Mouse (Mus musculus) thymus, postnatal 25 days (tissue): ENCODE data around the gene Ttc33.

Experiments used
- DNase-seq: peaks from one replicate; pipeline ENCODE4 v3.0.0; 2022

Ttc33 gene

DNA sequence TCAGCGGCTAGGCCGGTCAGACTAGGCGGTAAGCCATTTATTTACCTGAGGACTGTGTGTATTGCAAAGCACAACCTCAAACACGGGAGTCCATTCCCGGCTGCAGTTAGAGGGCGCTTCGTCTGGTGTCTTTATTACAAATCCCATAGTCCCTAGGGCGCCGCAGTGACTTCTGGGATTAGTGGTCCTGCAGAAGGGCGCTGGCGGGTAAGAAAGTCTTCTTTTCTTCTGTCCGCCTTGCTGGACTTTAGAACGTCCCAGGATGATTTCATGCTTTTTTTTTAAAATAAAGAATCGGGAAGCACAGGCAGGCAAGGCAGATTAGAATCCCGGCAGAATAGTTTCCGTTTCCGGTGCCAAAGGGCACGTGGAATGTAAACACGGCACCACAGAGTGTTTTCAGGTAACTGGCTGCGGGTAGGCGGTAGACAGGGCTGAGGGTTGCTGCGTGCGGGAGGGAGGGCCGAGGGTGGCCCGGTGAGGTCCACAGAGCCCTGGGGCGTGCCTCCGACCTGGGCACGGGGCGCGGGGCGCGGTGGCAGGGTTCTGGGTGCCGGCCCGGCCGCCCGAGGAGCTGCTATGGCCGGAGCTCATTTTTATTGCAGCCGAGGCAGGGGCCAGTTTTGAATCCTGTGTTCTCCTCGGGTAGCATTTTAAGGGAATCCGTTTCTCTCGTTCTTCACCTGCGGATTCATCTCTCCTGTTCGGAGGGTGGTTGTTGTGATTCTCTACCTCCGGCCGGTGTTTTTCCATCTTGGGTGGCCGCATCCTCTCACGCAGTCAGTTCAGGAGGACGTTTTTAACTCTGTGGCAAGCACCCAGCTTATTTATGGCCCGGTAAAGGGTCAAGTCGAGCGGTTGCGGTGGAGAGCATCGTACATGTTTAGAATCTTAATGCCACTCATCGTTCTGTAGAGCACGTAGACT is at the start of gene Ttc33:
Gene Ttc33 (plus strand): TSS at position 160 of the 927 bp plus-strand sequence.
- DNase-seq: peak; percentile 72

DNA sequence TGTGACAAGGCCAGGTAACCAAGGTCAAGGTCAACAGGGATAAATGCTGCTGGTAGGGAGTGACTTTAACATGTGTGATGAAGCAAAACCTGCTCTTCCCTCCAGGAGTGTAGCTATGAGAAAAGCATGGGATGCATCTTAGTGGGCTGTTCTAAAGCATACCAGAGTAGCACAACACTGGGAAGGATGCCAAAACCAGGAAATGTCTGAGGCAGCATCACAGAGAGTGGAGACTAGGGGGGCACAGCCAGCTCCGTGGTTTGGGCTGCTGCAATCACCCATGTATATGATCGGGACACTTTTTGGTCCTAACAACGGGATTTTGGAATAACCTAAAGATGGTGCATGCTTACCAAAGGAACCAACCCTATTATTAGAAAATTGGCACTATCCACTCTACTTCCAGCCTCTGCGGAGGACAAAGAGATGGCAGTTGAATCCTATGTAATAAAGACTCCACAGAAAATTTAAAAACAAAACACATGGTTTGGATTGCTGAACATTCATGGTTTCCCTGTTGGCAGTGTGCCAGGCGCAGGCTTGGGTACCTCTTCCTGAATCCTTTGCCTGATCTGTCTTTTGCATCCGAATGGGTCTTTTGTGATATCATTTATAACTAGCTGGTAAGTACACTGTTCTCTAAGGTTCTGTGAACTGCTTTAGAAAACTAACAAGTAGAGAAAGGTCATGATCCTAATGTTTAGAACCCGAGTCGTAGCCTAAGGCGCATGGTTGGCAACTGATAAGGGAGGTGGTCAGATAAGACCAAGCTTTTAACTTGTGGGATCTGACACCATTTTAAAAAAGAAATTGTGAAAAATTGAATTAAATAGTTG is 47.1 kb upstream of the Ttc33 start:
- DNase-seq: no peak

DNA sequence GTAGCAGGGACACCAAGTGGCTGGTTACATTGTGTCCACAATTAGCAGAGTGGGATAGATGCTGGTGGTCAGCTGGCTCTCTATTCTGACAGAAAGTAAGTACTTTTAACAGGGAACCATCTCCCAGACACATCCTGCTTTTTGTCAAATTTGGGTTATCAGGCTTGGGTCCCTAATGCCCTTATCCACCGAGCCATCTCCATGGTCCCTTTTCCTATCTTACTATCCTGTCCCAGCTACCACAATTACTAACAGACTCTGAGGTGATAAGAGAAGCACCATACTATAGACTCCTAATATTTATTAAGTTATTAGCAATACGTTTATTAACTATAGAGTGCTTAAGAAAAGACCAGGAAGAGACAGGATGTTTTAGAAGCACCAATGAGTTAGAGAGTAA is 46.0 kb upstream of the Ttc33 start:
- no peak for DNase-seq

DNA sequence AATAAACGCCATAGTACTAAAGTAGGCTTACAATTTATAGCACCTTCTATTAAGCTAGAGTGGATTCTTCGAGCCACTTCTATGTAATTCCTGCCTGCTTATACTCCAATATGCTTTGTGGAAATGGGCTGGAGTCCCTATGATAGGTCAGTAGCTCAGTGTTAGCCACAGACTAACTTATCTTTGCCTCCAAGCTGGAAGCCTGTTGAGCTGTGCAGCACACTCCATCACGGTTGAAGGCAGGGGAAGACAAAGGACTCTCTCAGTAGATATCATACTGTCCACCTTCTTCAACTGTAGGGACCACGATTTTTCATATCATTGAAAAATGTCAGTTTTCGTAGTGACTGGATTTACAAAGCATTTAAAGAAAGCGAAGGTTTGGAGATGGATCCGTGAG is 45.5 kb upstream of the Ttc33 start:
- DNase-seq: no peak

DNA sequence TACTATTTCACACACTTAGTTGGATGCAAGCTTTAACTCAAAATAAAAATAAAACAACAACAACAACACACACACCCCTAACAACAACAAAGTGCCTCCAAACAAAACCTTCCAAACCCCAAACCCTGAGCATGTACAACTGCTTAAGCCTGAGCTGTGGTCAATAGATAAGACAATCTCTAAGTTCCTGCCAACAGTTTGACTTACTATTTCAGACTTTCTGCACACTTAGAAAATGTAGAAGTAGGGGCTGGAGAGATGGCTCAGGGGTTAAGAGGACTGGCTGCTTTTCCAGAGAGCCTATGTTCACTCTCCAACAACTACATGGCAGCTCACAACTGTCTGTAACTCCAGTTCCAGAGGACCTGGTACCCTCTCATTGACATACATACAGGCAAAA is 45.0 kb upstream of the Ttc33 start:
- DNase-seq: no peak

DNA sequence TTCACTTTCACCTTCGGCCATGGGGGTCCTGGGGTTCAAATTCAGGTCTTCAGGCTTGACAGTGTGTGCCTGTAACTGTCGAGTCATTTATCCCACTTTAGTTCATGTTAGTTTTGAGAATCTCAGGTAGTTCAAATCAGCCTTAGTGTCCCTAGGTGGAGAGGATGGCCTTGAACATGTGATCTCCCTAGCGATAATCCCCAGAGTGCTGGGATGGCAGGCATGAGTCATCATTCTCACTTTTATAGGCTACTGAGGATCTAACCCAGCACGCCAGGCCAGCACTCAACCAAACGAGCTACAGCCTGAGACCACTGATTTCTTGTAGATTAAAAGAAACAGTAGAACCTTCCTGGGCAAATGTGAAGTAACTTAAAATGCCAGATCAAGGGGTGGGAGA is 43.3 kb upstream of the Ttc33 start:
- no peak for DNase-seq

DNA sequence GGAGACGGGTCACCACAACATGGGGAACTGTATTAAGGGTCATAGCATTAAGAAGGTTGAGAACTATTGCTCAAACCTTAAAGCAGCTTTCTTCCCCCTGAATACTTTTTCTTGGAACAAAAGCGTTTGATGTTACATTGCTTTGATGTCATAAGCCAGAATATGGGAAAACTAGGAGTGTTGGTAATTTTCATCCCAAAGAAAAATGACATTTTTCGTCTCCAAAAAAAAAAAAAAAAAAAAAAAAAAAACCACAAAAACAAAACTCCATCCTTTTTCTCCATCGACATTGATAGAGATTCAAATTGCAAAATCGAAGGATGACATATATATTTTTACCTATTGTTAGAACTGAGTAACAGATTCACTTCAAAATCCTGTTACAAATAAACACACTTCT is 42.6 kb upstream of the Ttc33 start:
- no peak for DNase-seq

DNA sequence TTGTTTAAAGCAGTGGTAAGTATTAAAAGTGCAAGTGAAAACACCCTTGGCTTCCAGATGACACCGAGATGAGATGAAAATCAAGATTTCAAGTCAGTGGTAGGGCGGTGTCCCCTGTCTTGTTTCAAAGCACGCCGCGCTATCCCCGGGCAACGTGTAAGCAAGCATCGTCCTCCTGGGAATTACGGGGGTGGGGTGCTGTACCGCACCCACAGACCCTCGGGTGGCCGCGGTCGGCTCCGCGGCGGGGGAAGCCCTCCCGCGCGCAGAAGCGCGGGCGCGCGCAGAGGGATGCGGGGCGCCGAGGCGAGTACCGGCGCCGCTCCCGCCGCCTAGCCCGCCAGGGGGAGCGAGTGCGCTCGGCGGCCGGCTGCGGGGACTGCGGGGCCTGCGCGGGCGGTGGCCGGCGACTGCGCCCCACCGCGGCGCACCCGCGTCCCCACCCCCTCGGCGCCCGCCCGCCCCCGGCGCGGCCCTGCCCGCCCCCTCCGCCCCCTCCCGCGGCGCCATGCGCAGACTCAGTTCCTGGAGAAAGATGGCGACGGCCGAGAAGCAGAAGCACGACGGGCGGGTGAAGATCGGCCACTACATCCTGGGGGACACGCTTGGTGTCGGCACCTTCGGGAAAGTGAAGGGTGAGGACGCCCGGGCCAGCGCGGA is 41.8 kb upstream of the Ttc33 start, which contains the start of gene Prkaa1:
Gene Prkaa1 (plus strand): TSS at position 501 of the 660 bp plus-strand sequence.
- DNase-seq: peak; percentile 74

DNA sequence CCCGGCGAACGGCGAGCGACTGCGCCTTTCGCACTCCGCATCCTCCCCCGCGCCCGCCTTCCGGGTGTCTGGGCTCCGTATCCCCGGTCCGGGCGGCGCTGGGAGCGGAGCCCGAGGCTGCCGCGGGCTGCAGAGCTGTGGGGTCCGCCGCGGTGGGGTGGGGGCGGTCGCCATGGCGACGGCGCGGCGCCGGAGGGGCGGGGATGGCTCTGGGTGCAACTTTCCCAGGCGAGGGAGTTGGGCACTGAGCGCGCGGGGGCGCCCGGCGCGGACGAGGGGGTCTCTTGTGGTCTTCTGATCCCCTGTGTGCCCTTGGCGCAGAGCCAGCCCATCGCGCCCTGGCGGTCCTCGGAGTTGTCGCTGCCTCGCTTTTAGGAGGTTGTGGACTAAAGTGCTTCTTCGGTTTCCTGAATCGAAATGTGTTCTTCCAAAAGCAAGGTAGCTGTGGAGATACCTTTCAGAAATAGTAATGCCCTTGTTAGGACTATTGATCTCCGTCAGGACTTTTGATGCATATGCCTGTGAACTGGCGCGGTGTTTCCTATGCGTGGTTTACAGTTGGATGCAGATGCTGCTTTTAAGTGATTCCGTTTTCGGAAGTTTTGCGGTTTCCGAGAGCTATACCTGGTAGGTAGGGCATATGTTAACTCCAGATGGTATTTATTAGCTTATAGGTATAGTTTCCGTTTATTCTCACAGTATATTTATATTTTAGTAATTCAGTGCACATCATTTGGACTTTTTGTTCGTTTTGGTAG is 41.1 kb upstream of the Ttc33 start:
- no peak for DNase-seq

DNA sequence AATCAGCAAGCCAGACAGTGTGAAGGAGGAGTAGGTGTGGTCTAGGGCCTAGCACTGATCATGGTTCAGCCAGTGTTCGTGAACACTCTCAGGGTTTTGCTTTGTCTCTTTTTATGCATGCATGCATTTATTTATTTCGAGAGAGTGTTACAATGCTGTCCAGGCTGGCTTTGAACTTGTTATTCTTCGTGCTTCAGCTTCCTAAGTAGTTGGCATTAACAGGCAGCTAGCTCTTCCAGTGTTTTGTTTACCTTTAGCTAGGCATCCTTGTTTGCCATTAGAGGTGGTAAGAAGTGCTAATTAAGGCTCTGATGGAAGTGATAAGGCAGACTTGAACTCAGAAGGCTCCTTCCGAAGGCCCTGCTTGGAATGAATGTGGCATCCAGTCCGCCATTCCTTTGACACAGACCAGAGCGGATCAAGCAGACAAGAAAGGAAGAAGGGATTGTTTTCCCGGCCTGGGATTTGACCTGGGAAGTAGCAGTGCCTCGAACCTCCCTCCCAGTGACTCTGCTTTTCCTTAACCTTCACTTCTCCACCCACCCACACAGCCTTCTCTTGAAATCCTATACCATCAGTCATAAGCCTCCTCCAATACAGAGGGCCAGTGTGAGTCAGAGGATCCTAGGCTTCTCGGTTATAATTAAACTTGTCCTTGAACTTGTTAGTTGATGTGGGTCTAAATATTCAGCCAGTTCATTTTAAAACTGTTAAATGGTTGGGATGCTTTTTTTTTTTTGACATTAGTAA is 40.0 kb upstream of the Ttc33 start:
- DNase-seq: no peak

DNA sequence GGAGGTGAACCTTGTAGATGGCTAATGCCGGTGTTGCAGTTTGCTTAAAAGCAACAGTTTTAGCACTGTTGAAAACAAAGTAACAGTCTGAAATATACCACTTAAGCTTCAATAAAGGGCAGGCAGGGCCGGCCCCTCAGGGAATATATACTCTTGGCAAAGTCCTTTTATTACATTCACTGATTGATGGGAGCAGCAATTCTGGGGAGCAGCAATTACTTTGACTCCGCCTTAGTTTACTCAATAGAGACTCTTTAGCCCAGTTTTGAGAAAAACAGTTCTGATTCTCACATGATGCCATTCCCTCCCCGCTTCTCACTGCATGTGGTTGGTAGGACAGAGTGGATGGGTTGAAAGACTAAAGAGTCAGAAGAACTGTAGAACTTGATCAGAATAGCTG is 36.1 kb upstream of the Ttc33 start:
- no peak for DNase-seq

DNA sequence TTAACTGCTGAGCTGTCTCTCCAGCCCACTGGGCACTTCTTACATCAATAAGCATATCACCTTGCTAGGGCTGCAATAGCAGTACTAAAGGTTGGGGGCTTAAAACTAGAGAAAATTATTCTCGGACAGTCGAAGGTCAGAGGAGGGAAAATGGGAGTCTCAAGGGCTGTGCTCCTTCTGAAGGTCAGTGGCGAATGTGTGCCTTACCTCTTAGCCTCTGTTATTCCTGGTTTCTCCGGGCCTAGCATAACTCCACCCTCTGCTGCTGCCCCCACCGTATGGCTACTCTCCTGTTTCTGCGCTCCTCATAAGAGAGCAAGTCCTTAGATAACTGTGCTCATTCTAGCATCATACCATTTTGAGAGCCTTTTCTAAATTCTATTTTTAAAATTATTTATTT is 33.2 kb upstream of the Ttc33 start:
- DNase-seq: no peak

DNA sequence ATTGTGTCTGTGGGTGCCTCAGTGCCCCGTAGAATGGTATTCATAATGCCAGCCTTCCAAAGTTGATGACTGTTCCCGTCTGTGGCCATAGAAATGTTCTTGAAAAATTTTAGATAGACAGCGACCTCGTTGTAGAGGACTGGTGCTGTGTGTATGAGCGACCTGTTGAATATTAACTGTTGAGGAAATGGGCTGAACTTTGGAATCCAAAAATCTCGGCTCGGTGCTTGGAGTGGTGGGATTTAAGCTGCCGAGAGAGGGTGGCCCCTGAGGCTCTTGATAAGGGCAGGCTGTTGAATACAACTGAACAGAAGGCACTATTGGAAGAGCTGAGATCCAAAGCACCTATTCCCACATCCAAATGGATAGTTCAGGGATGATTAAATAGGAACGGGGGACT is 30.7 kb upstream of the Ttc33 start:
- no peak for DNase-seq

DNA sequence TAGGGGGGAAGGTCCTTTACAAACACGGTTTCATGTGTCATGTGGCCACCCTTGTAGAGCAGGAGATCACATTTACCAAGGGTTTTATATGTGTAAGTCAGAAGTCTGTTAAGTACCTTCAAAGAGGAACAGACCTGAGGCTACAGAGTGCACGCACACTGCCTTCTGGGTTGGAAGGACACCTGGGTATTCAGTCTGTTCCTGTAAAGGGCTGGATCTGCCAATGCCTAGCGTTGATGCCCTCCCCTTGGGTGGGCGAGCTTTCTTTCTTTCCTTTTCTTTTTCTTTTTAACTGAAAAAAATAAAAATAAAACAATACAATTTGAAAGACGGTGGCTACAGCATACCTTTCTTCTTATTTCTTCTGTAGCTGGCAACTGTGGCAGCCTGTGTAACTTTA is 30.2 kb upstream of the Ttc33 start:
- DNase-seq: no peak

DNA sequence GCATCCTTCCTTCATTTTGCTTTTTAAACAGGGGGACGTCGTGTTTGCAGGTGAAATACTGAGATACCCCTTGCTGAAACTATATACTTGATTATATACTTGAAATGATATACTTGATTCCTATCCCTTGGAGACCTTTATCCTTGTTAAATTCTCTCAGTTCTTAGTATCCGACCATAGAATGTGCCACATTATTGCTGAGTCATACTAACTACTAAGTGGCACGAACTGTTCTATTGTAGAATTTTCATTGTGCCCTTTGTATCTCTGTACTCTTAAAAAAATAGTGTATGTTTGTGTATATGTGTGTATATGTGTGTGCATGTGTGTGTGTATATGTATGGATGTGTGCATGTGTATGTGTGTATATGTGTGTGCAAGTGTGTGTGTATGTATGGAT is 29.0 kb upstream of the Ttc33 start:
- no peak for DNase-seq

DNA sequence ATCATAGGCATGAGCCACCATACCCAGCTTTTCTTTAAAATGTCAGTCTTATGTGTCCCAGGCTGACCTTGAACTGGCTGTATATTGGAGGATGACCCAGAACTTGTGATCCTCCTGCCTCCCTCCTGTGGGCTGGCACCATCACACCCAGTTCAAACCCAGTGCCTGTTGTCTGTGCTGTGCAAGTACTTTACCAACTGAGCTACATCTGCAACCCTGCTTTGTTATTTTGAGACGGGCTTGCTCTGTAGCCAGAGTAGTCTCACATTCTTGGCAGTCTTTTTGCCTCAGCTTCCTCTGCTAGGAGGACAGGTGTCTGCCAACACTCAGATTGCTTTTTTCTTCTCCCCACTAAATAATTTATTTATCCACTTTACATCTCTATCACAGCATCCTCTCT is 27.9 kb upstream of the Ttc33 start:
- no peak for DNase-seq

DNA sequence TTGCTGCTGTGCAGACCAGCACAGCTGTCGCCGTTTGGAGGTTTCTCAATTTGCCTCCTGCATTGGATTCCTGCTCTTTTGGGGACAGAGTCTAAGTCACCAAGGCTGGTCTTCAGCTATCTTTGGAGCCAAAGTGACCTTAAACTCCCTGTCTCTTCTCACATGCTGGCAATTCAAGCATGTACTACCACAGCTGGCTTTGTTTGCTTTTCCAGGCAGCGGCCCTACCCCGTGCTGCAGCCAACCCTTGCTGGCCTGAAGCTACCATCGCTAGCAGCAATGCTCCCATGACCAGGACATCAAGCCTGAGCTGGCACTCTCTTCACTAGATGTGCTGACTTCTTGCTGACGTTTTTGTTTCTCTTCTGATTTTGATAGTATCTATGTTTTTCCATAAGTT is 26.5 kb upstream of the Ttc33 start:
- no peak for DNase-seq

DNA sequence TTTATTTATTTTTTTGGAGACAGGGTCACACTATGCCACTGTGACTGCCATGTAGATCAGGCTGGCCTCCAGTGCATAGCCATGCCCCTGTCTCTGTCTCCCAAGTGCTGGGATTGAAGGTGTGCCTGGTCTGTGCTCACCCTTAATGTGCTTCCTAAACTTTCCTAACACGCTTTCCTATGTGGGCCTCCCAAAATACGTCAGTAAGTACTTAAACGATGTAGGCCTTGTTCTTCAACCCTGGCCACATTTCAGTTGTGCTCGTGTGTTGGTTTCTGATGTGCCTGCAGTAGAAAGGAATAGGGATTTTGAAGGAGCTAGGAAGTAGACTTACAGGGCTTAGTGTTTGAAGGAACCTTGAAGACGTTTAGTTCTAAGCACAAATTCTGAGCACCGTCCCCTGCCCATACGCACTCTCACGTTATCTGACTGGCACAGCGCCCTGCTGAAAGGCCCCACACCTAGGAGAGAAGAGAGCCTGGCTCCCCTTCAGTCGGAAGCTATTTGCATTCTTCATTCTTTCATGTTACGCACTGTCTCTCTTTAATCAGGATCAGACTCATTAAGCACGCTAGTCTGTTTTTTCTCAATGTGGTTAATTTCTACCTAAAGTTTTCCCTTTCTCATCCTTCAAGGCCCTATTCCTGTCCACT is 20.1 kb upstream of the Ttc33 start:
- DNase-seq: no peak

DNA sequence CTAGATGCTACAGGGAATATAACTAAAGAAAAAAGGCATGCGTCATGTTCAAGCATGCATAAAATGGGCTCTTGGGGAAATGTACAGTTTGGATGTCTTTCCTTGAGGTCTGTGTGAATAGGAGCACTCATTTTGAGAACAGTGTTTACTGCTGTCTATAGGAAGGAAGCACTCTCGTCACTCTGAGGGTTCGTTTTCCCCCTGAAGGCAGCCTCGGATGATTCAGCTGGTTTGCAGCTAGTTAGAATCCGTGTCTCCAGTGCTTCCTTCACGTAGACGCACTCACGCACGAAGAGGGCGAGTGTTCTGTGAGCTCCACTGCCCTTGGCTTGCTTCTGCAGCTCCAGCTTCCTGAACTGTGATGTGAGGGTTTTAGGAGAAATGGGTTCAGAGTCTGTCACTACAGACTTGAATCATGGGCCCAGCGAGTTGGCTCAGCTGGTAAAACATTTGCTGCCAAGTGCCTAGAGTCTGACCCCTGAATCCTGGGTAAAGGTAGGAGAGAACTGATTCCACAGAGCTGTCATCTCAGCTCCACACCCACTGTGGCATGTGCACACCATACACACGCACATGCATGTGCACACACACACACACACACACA is 12.0 kb upstream of the Ttc33 start:
- no peak for DNase-seq

DNA sequence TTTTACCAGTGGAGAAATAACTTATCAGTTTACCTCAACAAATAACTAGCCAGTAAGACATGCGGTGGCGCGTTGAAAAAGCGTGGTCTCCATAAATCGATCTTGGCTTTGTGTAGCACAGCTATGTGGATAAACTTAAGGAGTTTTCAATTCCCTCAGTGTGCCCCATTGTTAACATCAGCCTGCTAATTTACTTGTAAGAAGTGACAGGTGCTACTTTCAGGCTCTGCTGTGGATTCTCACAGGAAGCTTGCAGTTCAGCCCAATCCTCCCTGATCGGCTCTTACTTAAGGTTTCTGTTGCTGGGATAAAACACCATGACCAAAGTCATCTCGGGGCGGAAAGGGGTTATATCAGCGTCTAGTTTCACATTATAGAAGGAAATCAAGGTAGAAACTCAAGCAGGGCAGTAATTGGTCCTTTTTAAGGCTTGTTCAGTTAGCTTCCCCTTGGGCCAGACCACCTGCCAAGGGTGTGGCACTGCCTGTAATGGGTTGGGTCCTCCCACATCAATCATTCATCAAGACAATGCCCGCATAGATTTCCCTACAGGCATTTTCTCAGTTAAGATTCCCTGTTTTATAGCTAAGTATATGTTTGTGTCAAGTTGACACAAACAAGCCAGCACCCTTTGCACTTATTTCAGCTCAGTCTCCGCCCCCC is 526 bp upstream of the Ttc33 start:
- peak; percentile 15 for DNase-seq
